Mouse (Mus musculus): ENCODE results near the gene Dnajb12.

GRCm38 (mm10) chr10:59877421-59878117, 1.8 kb upstream of the Dnajb12 start:
- TF ChIP-seq CTCF (IDR thresholded peaks at IDR 0.05; ENCODE audit: low read depth, low read length) = no peak
- no peak for TF ChIP-seq GATA1 (IDR thresholded peaks at IDR 0.05; ENCODE audit: borderline replicate concordance, low read length)
